In genomic region chr12:25387791-25388280, GRCm38 (mm10) we compare ENCODE assay signal across 20 mouse cellular contexts.
DNase-seq lines count a peak whose midpoint lies in the region.
"Had no signal": no experiment of that assay in that cellular context is flagged by ENCODE, and none has a peak within 500 bp of the region (broad histone marks: within the 10 kb centered on the region; RNA-seq: fewer than 3 reads in every experiment).

No protein-coding gene starts in this region.

- intact Hi-C loops in heart, postnatal 25 days (cut with DNase I) = no loop called here

- DNase-seq in adrenal gland, adult (ENCODE audit: inconsistent age in 2 of 2, low spot score in 1 of 2) = peak; percentile 72
- DNase-seq in adrenal gland, postnatal 25 days = no peak
- peak; percentile 37 to 49 for DNase-seq in adrenal gland, postnatal 36 days
- DNase-seq in adrenal gland, adult 18-20 months (ENCODE audit: low spot score in 2 of 2) = no peak
- DNase-seq in heart, adult 11 months = peak; percentile 76
- DNase-seq in heart, postnatal 25 days (ENCODE audit: low spot score) = no peak
- DNase-seq in retina, postnatal 1 day = peak; percentile 38
- DNase-seq in retina, embryonic 14.5 days (ENCODE audit: low spot score) = no peak
- DNase-seq: B cell, adult 2 months; cerebellum, adult 18-20 months; cerebellum, adult 9-10 months; cerebellum, postnatal 14 days; forebrain, postnatal 0 days; gastrocnemius, adult 2 months; gastrocnemius, postnatal 14 days; heart, adult 18-20 months; heart, postnatal 10 days; heart, postnatal 4 days; kidney, adult 11 months; kidney, adult 8-10 months had no signal

Comparison
In these comparisons a context has a peak if more than half of its experiments do, and no peak if none do; other contexts are left out.
1. DNase-seq: peak in adrenal gland, adult (2 of 2), adrenal gland, postnatal 36 days (2 of 2), heart, adult 11 months (single experiment) and retina, postnatal 1 day (single experiment); none in adrenal gland, postnatal 25 days (single experiment), adrenal gland, adult 18-20 months (0 of 2), heart, postnatal 25 days (single experiment) and retina, embryonic 14.5 days (single experiment).